Mouse (Mus musculus) retina, postnatal 1 day (tissue): ENCODE results near the gene Psmb11.
A peak's percentile ranks its signal among the peaks of the same experiment; 100 is the strongest.

Experiments used
- DNase-seq: peaks from one replicate; pipeline ENCODE4 v3.0.0-alpha.2; 2012

The Psmb11 gene

GRCm38 (mm10) chr14:54642224-54642944 is 21.2 kb downstream of the Psmb11 start:
- DNase-seq, result no peak

GRCm38 (mm10) chr14:54643011-54643410 is 21.8 kb downstream of the Psmb11 start:
- no peak for DNase-seq

GRCm38 (mm10) chr14:54644294-54644693 is 23.1 kb downstream of the Psmb11 start:
- DNase-seq, result no peak

GRCm38 (mm10) chr14:54646455-54646854 is 25.2 kb downstream of the Psmb11 start:
- no peak for DNase-seq

GRCm38 (mm10) chr14:54646898-54647636 is 25.8 kb downstream of the Psmb11 start:
- no peak for DNase-seq

GRCm38 (mm10) chr14:54647900-54648299 is 26.7 kb downstream of the Psmb11 start:
- no peak for DNase-seq

- DNase-seq, result peak; percentile 94
These were observed 29.6 kb downstream of the Psmb11 start for GRCm38 (mm10) chr14:54650621-54651454.

GRCm38 (mm10) chr14:54651556-54651955 is 30.3 kb downstream of the Psmb11 start:
- DNase-seq, result no peak

- DNase-seq, result no peak
These were observed 31.6 kb downstream of the Psmb11 start for GRCm38 (mm10) chr14:54652787-54653186.

- peak; percentile 92 for DNase-seq
These were observed 32.3 kb downstream of the Psmb11 start for GRCm38 (mm10) chr14:54653496-54653895.

- DNase-seq, result no peak
These were observed 38.8 kb downstream of the Psmb11 start for GRCm38 (mm10) chr14:54660009-54660408.

GRCm38 (mm10) chr14:54664477-54665222 is 43.4 kb downstream of the Psmb11 start:
- DNase-seq, result no peak

- peak; percentile 58 for DNase-seq
These were observed 48.1 kb downstream of the Psmb11 start for GRCm38 (mm10) chr14:54669381-54669780.

GRCm38 (mm10) chr14:54674317-54674716 is 53.1 kb downstream of the Psmb11 start:
- DNase-seq, result no peak

- no peak for DNase-seq
These were observed 55.1 kb downstream of the Psmb11 start for GRCm38 (mm10) chr14:54676290-54676689.

GRCm38 (mm10) chr14:54678657-54679304 is 57.5 kb downstream of the Psmb11 start:
- DNase-seq, result no peak
